Mouse (Mus musculus): ENCODE results near the gene Tdp2. TPM values are rescaled to one million over a fixed set of nuclear protein-coding genes. Genes with fewer than 3 reads are reported as not detected.

Gene Tdp2
- 33.8 TPM for polyA plus RNA-seq (2021)

GRCm38 (mm10) chr13:24831353-24832130 is at the start of gene Tdp2, which contains the start of gene Acot13:
Gene Tdp2, plus strand, starts transcription at chr13:24831679.
Gene Acot13, minus strand, starts transcription at chr13:24831540.
- ChIA-PET CTCF (no interaction called here), POLR2A (no interaction called here)
- peak; percentile 82 for DNase-seq (ENCODE audit: low read depth, low spot score)
- ATAC-seq = peak; percentile 87
- TF ChIP-seq CTCF (IDR thresholded peaks at IDR 0.05) = no peak
- in situ Hi-C loops (cut with MboI; ENCODE audit: low pct_unique_long_range_greater_than_20kb) = no loop called here
- no peaks in the 10 kb centered on the region for H3K27me3 ChIP-seq

DNA sequence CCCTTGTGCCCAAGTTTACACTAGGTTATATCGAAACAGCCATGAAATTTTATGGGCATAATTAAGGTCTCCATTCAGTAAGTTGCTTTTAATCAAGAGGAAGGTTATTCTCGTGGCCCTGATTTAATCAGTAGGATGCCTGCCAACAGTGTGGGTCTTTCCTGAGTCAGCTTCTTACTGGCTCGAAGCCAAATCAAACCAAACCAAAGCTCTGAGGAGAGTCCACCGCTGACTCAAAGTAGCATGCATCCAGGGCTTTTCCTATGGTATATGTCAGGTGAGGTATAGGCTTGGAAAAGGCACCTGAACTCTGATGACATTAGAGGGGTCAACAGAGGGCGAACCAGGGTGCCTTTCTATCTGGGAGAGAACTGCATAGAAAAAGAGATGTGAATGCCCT is 49.6 kb upstream of the Tdp2 start:
- no peaks in the 10 kb centered on the region for H3K27me3 ChIP-seq
- no peak for DNase-seq (ENCODE audit: low read depth, low spot score)
- POLR2A ChIA-PET = no interaction called here
- TF ChIP-seq CTCF (IDR thresholded peaks at IDR 0.05) = no peak
- ATAC-seq = no peak
- in situ Hi-C loops (cut with MboI; ENCODE audit: low pct_unique_long_range_greater_than_20kb) = no loop called here
- CTCF ChIA-PET = no interaction called here

- TF ChIP-seq CTCF (IDR thresholded peaks at IDR 0.05) = no peak
- peak; percentile 76 for ATAC-seq
- POLR2A ChIA-PET = no interaction called here
- in situ Hi-C loops (cut with MboI; ENCODE audit: low pct_unique_long_range_greater_than_20kb) = no loop called here
- DNase-seq (ENCODE audit: low read depth, low spot score) = no peak
- CTCF ChIA-PET = interaction anchor here (1.2 kb wide), 1 partner anchor 10 kb away, joined by 4 read pairs; no protein-coding TSS in a partner anchor
- no peaks in the 10 kb centered on the region for H3K27me3 ChIP-seq
Measured at GRCm38 (mm10) chr13:24786014-24786490, 45.4 kb upstream of the Tdp2 start.

- in situ Hi-C loops (cut with MboI; ENCODE audit: low pct_unique_long_range_greater_than_20kb) = no loop called here
- H3K27me3 ChIP-seq = no peaks in the 10 kb centered on the region
- ATAC-seq = no peak
- DNase-seq (ENCODE audit: low read depth, low spot score) = no peak
- ChIA-PET POLR2A (no interaction called here), CTCF (no interaction called here)
- no peak for TF ChIP-seq CTCF (IDR thresholded peaks at IDR 0.05)
Measured at GRCm38 (mm10) chr13:24787477-24787876, 44.0 kb upstream of the Tdp2 start.

GRCm38 (mm10) chr13:24791349-24791748 is 40.1 kb upstream of the Tdp2 start:
- POLR2A ChIA-PET = no interaction called here
- TF ChIP-seq CTCF (IDR thresholded peaks at IDR 0.05) = no peak
- CTCF ChIA-PET = interaction anchor here (1.8 kb wide), 1 partner anchor 7 kb away, joined by 3 read pairs; no protein-coding TSS in a partner anchor
- H3K27me3 ChIP-seq = no peaks in the 10 kb centered on the region
- in situ Hi-C loops (cut with MboI; ENCODE audit: low pct_unique_long_range_greater_than_20kb) = no loop called here
- ATAC-seq (no peak), DNase-seq (ENCODE audit: low read depth, low spot score) (no peak)

GRCm38 (mm10) chr13:24792411-24793045 is 39.0 kb upstream of the Tdp2 start:
- ChIA-PET CTCF (interaction anchor here (0.7 to 1.8 kb wide), 2 partner anchors 8 to 57 kb away, joined by 3 read pairs; no protein-coding TSS in a partner anchor), POLR2A (no interaction called here)
- in situ Hi-C loops (cut with MboI; ENCODE audit: low pct_unique_long_range_greater_than_20kb) = no loop called here
- peak; percentile 65 for ATAC-seq
- no peaks in the 10 kb centered on the region for H3K27me3 ChIP-seq
- no peak for DNase-seq (ENCODE audit: low read depth, low spot score)
- no peak for TF ChIP-seq CTCF (IDR thresholded peaks at IDR 0.05)

GRCm38 (mm10) chr13:24798686-24799085 is 32.8 kb upstream of the Tdp2 start:
- no peak for TF ChIP-seq CTCF (IDR thresholded peaks at IDR 0.05)
- ChIA-PET CTCF (interaction anchor here (1.5 kb wide), 1 partner anchor 18 kb away, joined by 3 read pairs; no protein-coding TSS in a partner anchor), POLR2A (no interaction called here)
- DNase-seq (ENCODE audit: low read depth, low spot score) (no peak), ATAC-seq (no peak)
- no peaks in the 10 kb centered on the region for H3K27me3 ChIP-seq
- in situ Hi-C loops (cut with MboI; ENCODE audit: low pct_unique_long_range_greater_than_20kb) = no loop called here

GRCm38 (mm10) chr13:24799378-24799777 is 32.1 kb upstream of the Tdp2 start:
- DNase-seq (ENCODE audit: low read depth, low spot score) (no peak), ATAC-seq (no peak)
- H3K27me3 ChIP-seq = no peaks in the 10 kb centered on the region
- in situ Hi-C loops (cut with MboI; ENCODE audit: low pct_unique_long_range_greater_than_20kb) = no loop called here
- no peak for TF ChIP-seq CTCF (IDR thresholded peaks at IDR 0.05)
- ChIA-PET CTCF (interaction anchor here (1.4 to 1.8 kb wide), 2 partner anchors 19 to 23 kb away, joined by 3 to 4 read pairs; no protein-coding TSS in a partner anchor), POLR2A (no interaction called here)

DNA sequence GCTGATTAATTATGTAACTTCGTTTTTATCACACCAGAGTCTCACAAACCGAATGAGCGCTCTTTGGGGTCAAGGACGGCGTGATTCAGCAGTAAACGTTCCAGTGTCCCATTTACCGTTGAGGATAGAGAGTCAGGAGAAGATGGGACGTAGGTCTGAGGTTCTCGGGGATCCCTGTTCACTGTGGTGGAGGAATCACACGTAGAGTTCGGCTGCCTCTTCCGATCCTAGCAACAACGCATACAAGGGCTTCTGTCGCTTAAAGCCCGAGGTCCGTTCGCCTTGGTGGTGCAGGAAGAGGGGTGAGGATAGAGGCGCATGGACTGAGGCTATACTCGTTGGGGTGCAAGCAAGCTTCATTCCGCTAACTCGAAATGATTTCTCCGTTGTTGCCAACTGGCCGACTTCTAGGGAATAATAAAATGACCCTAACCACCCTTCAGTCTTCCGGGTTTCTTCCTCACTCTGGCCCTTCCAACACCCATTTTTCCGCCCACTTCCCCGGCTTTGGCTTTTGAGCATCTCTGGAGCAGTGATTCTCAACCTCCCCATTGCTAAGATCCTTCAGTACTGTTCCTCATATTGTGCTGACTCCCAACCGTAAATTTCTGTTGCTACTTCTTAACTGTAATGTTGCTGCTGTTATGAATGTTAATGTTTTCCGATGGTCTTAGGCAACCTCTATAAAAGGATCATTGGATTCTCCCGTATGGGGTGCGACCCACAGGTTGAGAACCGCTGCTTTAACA is 31.4 kb upstream of the Tdp2 start:
- H3K27me3 ChIP-seq = no peaks in the 10 kb centered on the region
- DNase-seq (ENCODE audit: low read depth, low spot score) (no peak), ATAC-seq (peak; percentile 16)
- no peak for TF ChIP-seq CTCF (IDR thresholded peaks at IDR 0.05)
- in situ Hi-C loops (cut with MboI; ENCODE audit: low pct_unique_long_range_greater_than_20kb) = no loop called here
- ChIA-PET POLR2A (interaction anchor here (1.0 kb wide), 1 partner anchor 16 kb away, joined by 3 read pairs; no protein-coding TSS in a partner anchor), CTCF (interaction anchor here (1.4 to 1.8 kb wide), 2 partner anchors 18 to 24 kb away, joined by 3 to 4 read pairs; no protein-coding TSS in a partner anchor)

GRCm38 (mm10) chr13:24800674-24801307 is 30.7 kb upstream of the Tdp2 start:
- H3K27me3 ChIP-seq = no peaks in the 10 kb centered on the region
- no peak for TF ChIP-seq CTCF (IDR thresholded peaks at IDR 0.05)
- in situ Hi-C loops (cut with MboI; ENCODE audit: low pct_unique_long_range_greater_than_20kb) = no loop called here
- POLR2A ChIA-PET = interaction anchor here (1.0 kb wide), 1 partner anchor 17 kb away, joined by 3 read pairs; no protein-coding TSS in a partner anchor
- CTCF ChIA-PET = interaction anchor here (1.4 to 1.8 kb wide), 2 partner anchors 17 to 25 kb away, joined by 3 to 4 read pairs; no protein-coding TSS in a partner anchor
- DNase-seq (ENCODE audit: low read depth, low spot score) (peak; percentile 89), ATAC-seq (peak; percentile 83)

Measured in Patski (cell line).